Mouse (Mus musculus): ENCODE data around the gene Sema4b. TPM values are rescaled to one million over a fixed set of nuclear protein-coding genes. Genes with fewer than 3 reads are reported as not detected.

The Sema4b gene
- polyA plus RNA-seq, 1 experiment from 2014 or later = 21.9 TPM

DNA sequence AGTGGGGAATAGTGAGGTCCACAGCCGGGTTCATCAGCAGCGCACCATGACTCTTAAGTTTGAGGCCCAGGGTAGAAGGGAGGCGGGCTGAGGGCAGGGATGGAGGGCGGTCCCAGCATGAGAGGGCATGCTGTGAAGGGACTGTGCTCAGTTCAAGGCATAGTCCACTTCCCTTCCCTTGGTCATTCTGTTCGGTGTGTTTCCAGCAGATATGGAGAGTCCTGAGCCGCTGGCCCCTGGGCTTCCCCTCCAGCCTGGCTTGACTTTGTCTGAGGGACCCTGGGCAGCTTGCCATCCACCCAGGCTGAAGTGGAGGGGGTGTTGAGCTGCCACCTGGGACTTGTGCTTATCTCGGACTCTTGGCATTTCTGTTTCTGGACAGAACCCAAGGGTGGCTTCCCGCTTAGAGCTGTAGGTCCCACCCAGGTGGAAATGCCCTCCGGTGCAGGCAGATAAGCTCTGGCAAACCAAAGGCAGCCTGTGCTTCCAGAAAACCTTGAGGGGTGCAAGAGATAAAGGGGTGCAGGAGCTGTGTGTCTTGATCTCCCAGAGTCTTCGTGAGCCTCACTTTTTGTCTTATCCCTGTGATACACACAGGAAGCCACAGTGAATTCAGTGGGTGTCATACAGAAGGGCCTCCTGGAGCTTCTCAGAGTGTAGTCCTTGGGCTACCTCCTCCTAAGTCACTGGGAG is 22.2 kb downstream of the Sema4b start:
- Histone ChIP-seq H3K9ac (0 out of 2 replicates have a peak overlapping the region, but pooled peaks have one; percentile 29), H3K9me3 (replicated peaks) (no peaks in the 10 kb centered on the region), H3K27me3 (no peaks in the 10 kb centered on the region), H3K4me1 (peaks cover 63% of the 10 kb centered on the region), H3K36me3 (peaks cover 8% of the 10 kb centered on the region), H3K27ac (peak overlapping the region; percentile 78), H3K4me2 (no peak overlapping the region), H3K4me3 (replicated peaks) (no peak overlapping the region)
- ATAC-seq (replicated peaks; ENCODE audit: low FRiP score) = peak; percentile 75
- WGBS = 80% methylated on average over 10 of the region's 10 CpGs

DNA sequence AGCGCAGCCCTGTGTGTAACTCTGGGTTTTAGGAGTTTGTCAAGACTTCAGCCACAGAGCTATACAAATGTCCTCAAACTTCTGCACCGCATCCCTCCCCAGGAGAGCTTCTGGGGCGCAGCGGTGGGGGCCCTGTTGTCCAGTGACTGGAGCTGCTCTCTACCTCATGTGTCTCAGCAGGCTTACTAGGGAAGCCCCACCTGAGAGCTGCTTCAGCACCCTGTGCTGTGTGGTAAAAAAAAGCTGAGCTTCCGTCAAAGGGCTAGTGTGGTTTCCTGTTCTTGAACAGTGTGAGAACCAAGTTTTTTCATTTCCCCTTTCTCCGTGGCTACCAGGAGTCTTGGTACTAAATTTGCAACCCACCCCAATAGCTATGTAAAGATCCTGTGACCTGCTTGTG is 23.0 kb downstream of the Sema4b start:
- Histone ChIP-seq H3K9me3 (replicated peaks) (no peaks in the 10 kb centered on the region), H3K27me3 (no peaks in the 10 kb centered on the region), H3K4me3 (replicated peaks) (no peak overlapping the region), H3K4me1 (peaks cover 56% of the 10 kb centered on the region), H3K27ac (peak overlapping the region; percentile 78), H3K9ac (no peak overlapping the region), H3K36me3 (peaks cover 16% of the 10 kb centered on the region), H3K4me2 (no peak overlapping the region)
- no peak for ATAC-seq (replicated peaks; ENCODE audit: low FRiP score)
- WGBS = 68% methylated on average over 6 of the region's 6 CpGs

DNA sequence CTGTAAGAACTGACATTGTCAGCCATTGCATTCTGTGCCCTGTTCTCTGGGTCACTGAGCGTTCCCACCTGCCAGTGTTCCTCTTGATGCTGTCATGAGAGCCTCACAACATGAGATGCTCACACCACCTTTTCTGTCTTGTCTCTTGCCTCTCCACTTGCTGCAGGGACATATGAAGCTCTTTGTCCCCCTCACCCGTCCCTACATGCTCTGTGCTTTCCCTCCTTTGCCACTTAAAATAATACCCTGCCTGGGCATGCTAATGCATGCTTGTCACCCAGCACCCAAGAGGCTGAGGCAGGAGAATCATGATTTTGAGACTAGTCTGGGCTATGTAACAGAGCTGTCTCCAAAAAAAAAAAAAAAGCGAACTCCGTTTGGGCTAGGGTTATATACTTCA is 24.3 kb downstream of the Sema4b start:
- H3K27me3 ChIP-seq = no peaks in the 10 kb centered on the region
- WGBS = 78% methylated on average over 4 of the region's 4 CpGs

DNA sequence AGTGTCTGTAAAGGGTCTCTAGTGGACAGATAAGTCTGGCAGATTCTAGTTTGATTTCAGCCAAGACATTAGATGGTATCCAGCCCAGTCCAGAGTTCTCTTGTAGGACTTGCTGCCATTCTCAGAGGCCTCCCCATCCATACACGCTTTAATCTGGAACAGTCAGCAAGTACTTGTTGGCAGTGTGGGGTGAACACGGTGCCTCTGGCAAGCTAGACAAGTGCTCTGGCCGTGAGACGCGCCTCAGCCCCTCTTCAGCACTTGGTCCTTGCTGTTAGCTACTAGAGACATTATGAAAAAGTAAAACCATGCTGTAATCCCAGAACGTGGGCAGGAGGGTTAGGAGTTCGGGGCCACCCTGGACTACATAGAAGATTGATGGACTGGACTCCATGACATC is 27.0 kb downstream of the Sema4b start:
- H3K27ac ChIP-seq = no peak overlapping the region
- peaks cover 16% of the 10 kb centered on the region for H3K4me1 ChIP-seq
- ATAC-seq (replicated peaks; ENCODE audit: low FRiP score) = no peak
- 90% methylated on average over 7 of the region's 7 CpGs for WGBS
- no peak overlapping the region for H3K4me3 ChIP-seq (replicated peaks)
- H3K9me3 ChIP-seq (replicated peaks) = no peaks in the 10 kb centered on the region
- peaks cover 48% of the 10 kb centered on the region for H3K36me3 ChIP-seq
- no peak overlapping the region for H3K9ac ChIP-seq
- H3K4me2 ChIP-seq = no peak overlapping the region
- no peaks in the 10 kb centered on the region for H3K27me3 ChIP-seq

More for the DNA sequence above, 24.3 kb downstream of the Sema4b start:
- Histone ChIP-seq H3K9me3 (replicated peaks) (no peaks in the 10 kb centered on the region), H3K4me1 (peaks cover 42% of the 10 kb centered on the region), H3K4me2 (no peak overlapping the region), H3K27ac (no peak overlapping the region), H3K36me3 (peaks cover 22% of the 10 kb centered on the region), H3K4me3 (replicated peaks) (no peak overlapping the region), H3K9ac (no peak overlapping the region)
- no peak for ATAC-seq (replicated peaks; ENCODE audit: low FRiP score)

DNA sequence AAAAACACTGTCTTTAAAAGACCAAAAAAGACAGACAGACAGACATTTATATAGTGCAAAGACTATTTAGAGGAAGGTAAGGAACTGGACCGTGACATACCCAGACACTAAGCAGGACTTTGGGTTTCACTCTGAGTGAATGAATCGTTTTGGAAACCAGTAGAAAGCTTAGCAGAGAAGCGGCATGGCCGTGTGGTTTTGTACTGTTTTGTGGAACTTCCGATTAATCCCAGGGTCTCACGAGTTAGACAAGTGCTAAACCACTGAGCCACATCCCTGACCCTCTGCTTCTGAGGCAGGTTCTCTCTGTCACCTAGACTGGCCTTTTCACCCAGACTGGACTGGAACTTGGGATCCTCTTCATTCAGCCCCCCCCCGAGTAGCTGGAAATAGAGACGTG is 27.8 kb downstream of the Sema4b start:
- ATAC-seq (replicated peaks; ENCODE audit: low FRiP score) = no peak
- H3K27me3 ChIP-seq = no peaks in the 10 kb centered on the region
- no peaks in the 10 kb centered on the region for H3K9me3 ChIP-seq (replicated peaks)
- no peak overlapping the region for H3K4me2 ChIP-seq
- H3K36me3 ChIP-seq = peaks cover 57% of the 10 kb centered on the region
- H3K9ac ChIP-seq = no peak overlapping the region
- no peak overlapping the region for H3K27ac ChIP-seq
- WGBS = 83% methylated on average over 8 of the region's 8 CpGs
- peaks cover 8% of the 10 kb centered on the region for H3K4me1 ChIP-seq
- no peak overlapping the region for H3K4me3 ChIP-seq (replicated peaks)

DNA sequence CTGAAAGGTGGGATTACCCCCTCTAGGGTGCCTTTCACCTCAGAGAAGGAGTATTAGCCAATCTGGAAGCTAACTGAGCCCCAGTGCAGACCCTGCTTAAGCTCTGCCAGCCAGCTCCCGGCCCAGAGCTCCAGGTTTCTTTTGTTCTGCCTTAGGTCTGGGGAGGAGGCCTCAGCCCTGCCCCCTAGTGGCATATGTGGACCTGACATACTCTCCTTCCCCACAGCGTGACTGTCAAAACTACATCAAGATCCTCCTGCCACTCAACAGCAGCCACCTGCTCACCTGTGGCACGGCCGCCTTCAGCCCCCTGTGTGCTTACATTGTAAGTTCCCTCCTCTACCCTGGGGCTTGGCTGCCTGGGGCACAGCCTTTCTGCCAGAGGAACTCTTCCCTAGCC is 28.8 kb downstream of the Sema4b start:
- H3K4me3 ChIP-seq (replicated peaks) = no peak overlapping the region
- H3K4me2 ChIP-seq = no peak overlapping the region
- no peaks in the 10 kb centered on the region for H3K9me3 ChIP-seq (replicated peaks)
- no peak overlapping the region for H3K9ac ChIP-seq
- H3K27me3 ChIP-seq = no peaks in the 10 kb centered on the region
- H3K36me3 ChIP-seq = peaks cover 66% of the 10 kb centered on the region
- H3K27ac ChIP-seq = no peak overlapping the region
- no peaks in the 10 kb centered on the region for H3K4me1 ChIP-seq
- 31% methylated on average over 4 of the region's 4 CpGs for WGBS
- ATAC-seq (replicated peaks; ENCODE audit: low FRiP score) = peak; percentile 66; the same call in 1 of the 2 replicates

DNA sequence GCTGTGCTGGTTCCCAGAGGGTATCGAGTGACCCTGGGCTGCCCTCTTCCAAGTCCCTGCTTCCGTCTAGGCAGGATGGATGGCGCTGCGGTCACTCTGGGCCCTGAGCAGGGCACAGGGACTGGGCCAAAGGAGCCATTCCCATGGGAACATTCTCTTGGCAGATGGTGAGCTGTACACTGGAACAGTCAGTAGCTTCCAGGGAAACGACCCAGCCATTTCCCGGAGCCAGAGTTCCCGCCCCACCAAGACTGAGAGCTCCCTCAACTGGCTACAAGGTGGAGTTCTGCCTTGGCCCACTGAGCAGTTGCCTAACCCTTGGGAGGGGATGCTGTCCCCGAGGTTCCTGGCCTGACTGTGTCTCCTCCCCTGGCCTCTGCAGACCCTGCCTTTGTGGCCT is 29.9 kb downstream of the Sema4b start:
- peaks cover 78% of the 10 kb centered on the region for H3K36me3 ChIP-seq
- no peak overlapping the region for H3K4me3 ChIP-seq (replicated peaks)
- H3K27me3 ChIP-seq = no peaks in the 10 kb centered on the region
- 72% methylated on average over 8 of the region's 8 CpGs for WGBS
- no peak overlapping the region for H3K4me2 ChIP-seq
- no peak for ATAC-seq (replicated peaks; ENCODE audit: low FRiP score)
- H3K27ac ChIP-seq = no peak overlapping the region
- H3K4me1 ChIP-seq = no peaks in the 10 kb centered on the region
- H3K9ac ChIP-seq = no peak overlapping the region
- H3K9me3 ChIP-seq (replicated peaks) = no peaks in the 10 kb centered on the region

DNA sequence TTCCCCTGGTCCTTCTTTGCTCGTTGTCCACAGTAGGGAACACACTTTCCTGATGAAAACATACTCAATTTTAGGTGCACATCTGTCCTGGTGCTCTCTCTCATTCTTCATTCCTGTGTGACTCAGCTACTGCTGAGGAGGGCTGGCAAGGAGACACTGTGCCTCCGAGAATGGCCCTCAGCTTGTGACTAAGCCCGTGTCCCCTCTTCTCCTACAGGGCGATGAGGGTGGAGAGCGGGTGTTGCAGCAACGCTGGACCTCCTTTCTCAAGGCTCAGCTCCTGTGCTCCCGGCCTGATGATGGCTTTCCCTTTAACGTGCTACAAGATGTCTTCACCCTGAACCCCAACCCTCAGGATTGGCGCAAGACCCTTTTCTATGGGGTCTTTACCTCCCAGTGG is 32.0 kb downstream of the Sema4b start:
- 88% methylated on average over 9 of the region's 9 CpGs for WGBS
- H3K27me3 ChIP-seq = no peaks in the 10 kb centered on the region
- H3K9ac ChIP-seq = no peak overlapping the region
- H3K4me2 ChIP-seq = no peak overlapping the region
- H3K4me1 ChIP-seq = no peaks in the 10 kb centered on the region
- no peaks in the 10 kb centered on the region for H3K9me3 ChIP-seq (replicated peaks)
- no peak overlapping the region for H3K27ac ChIP-seq
- no peak for ATAC-seq (replicated peaks; ENCODE audit: low FRiP score)
- no peak overlapping the region for H3K4me3 ChIP-seq (replicated peaks)
- peaks cover 85% of the 10 kb centered on the region for H3K36me3 ChIP-seq

DNA sequence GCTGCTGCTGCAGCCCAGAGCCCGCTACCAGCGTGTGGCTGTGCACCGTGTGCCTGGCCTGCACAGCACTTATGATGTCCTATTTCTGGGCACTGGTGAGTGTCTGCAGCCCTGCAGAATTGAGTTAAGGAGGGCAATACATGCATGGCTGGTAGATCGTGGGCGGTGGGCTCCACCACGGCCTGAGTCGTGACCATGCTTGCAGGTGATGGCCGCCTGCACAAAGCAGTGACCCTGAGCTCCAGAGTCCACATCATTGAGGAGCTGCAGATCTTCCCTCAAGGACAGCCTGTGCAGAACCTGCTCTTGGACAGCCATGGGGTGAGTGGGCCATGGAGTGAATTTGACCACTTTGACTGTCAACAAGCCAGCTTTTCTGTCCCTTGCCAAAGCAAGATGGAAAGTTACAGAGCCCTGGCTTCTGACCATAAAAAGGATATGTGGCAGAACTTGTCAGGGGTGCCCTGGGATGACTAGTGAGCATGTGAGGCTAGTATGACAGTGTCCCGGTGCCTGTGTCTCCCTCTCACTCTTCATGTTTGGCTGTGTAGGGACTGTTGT is 33.7 kb downstream of the Sema4b start:
- WGBS = 90% methylated on average over 9 of the region's 9 CpGs
- Histone ChIP-seq H3K4me1 (no peaks in the 10 kb centered on the region), H3K4me3 (replicated peaks) (no peak overlapping the region), H3K9ac (no peak overlapping the region), H3K27ac (no peak overlapping the region), H3K27me3 (no peaks in the 10 kb centered on the region), H3K4me2 (no peak overlapping the region), H3K36me3 (peaks cover 92% of the 10 kb centered on the region), H3K9me3 (replicated peaks) (no peaks in the 10 kb centered on the region)
- ATAC-seq (replicated peaks; ENCODE audit: low FRiP score) = no peak

DNA sequence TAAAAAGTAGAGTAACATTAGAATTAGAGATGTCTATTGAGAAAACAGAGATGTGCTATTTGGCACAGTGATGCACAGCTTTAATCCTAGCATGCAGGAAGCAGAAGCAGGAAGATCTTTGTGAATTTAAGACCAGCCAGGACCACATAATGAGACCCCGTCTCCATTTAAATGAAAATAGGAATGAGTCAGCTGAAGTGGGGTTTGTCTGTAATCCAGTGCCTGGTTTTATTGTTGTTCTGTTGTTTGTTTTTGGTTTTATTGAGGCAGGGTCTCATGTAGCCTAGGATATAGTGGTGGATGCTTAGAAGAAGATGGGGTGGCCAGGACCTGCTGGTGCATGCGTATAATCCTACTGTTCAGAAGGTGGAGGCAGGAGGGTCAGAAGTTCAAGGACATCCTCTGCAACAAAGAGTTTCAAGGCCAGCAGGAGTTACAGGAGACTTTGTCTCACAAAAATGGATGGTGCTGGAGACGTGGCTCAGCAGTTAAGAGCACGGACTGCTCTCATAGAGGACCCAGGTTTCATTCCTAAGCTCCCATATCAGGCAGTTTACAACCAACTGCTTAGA is 34.6 kb downstream of the Sema4b start:
- peaks cover 92% of the 10 kb centered on the region for H3K36me3 ChIP-seq
- H3K4me1 ChIP-seq = no peaks in the 10 kb centered on the region
- no peak overlapping the region for H3K9ac ChIP-seq
- no peaks in the 10 kb centered on the region for H3K9me3 ChIP-seq (replicated peaks)
- no peak overlapping the region for H3K27ac ChIP-seq
- no peak overlapping the region for H3K4me3 ChIP-seq (replicated peaks)
- no peak for ATAC-seq (replicated peaks; ENCODE audit: low FRiP score)
- H3K27me3 ChIP-seq = no peaks in the 10 kb centered on the region
- no peak overlapping the region for H3K4me2 ChIP-seq
- 81% methylated on average over 4 of the region's 4 CpGs for WGBS

DNA sequence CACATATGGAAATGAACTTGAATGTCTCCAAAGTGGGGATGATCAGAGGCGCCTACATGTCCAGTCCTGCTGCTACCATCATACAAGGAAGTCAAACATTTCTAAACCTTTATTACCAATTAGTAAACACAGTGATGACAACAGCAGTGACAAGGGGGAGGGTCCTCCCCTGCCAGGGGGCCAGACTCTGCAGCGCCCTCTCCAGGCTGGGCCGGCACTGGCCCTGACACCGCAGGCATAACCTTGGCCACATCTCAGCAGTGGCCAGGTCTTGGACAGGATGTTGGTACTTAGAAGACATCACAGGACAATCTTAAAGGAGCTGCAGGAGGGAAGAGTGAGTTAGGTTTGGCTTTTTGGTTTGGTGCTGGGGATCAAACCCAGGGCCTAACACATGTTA is 40.4 kb downstream of the Sema4b start:
- H3K9ac ChIP-seq = no peak overlapping the region
- peaks cover 56% of the 10 kb centered on the region for H3K36me3 ChIP-seq
- H3K4me3 ChIP-seq (replicated peaks) = no peak overlapping the region
- no peaks in the 10 kb centered on the region for H3K27me3 ChIP-seq
- no peak overlapping the region for H3K4me2 ChIP-seq
- 90% methylated on average over 4 of the region's 4 CpGs for WGBS
- H3K27ac ChIP-seq = no peak overlapping the region
- no peaks in the 10 kb centered on the region for H3K9me3 ChIP-seq (replicated peaks)
- H3K4me1 ChIP-seq = peaks cover 23% of the 10 kb centered on the region
- ATAC-seq (replicated peaks; ENCODE audit: low FRiP score) = no peak

DNA sequence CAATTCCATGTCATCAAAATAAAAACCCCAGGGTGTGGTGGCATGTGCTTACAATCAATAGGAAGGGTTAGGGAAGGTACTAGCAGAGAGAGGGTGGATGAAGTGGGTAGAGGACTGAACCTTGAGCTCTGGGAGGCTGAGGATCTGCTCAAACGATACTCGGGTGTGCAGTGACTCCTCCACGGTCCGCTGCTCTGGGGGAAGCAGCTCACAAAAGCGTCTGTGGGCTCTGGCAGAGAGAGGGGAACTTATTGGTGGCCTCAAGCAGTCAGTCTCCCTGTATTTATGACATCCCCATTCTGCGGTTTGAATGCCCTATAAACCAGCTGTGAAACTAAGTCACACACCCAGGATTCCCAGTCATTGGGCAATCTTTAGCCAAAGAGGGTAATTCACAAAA is 43.6 kb downstream of the Sema4b start:
- Histone ChIP-seq H3K4me1 (peaks cover 34% of the 10 kb centered on the region), H3K9me3 (replicated peaks) (no peaks in the 10 kb centered on the region), H3K27me3 (no peaks in the 10 kb centered on the region), H3K4me3 (replicated peaks) (no peak overlapping the region), H3K27ac (no peak overlapping the region), H3K36me3 (peaks cover 32% of the 10 kb centered on the region), H3K9ac (no peak overlapping the region), H3K4me2 (no peak overlapping the region)
- 19% methylated on average over 6 of the region's 6 CpGs for WGBS
- no peak for ATAC-seq (replicated peaks; ENCODE audit: low FRiP score)
